Mouse (Mus musculus) G1E-ER4 (cell line): ENCODE results near the gene Aldh3b3. TPM values are rescaled to one million over a fixed set of nuclear protein-coding genes. Genes with fewer than 3 reads are reported as not detected.

Experiments
- GATA1 ChIP-seq: IDR thresholded peaks from one replicate; pipeline ENCODE4 v1.8.0; 2012; ENCODE audit warnings: low read length, inconsistent platforms
- polyA plus RNA-seq: library from polyadenylated mRNA; stranded (reverse); fragments of >175 nt; gene quantifications from 2 replicates; pipeline ENCODE4 v1.2.3, GENCODE M21; 2012

Gene Aldh3b3
- polyA plus RNA-seq, 1 experiment, result not detected

- no peak for TF ChIP-seq GATA1
These were observed 6.3 kb upstream of the Aldh3b3 start for GRCm38 (mm10) chr19:3952099-3952498.

- no peak for TF ChIP-seq GATA1
These were observed 3.4 kb upstream of the Aldh3b3 start for GRCm38 (mm10) chr19:3955033-3955432.

GRCm38 (mm10) chr19:3955804-3956203, 2.6 kb upstream of the Aldh3b3 start:
- no peak for TF ChIP-seq GATA1

- no peak for TF ChIP-seq GATA1
These were observed 585 bp downstream of the Aldh3b3 start for GRCm38 (mm10) chr19:3959030-3959429.

- no peak for TF ChIP-seq GATA1
These were observed 1.8 kb downstream of the Aldh3b3 start for GRCm38 (mm10) chr19:3960211-3960610.

- TF ChIP-seq GATA1, result no peak
These were observed 4.0 kb downstream of the Aldh3b3 start for GRCm38 (mm10) chr19:3962469-3962868.

- no peak for TF ChIP-seq GATA1
These were observed 5.6 kb downstream of the Aldh3b3 start for GRCm38 (mm10) chr19:3964030-3964429.

GRCm38 (mm10) chr19:3966330-3967075, 8.1 kb downstream of the Aldh3b3 start:
- TF ChIP-seq GATA1, result no peak

GRCm38 (mm10) chr19:3967258-3967657, 8.8 kb downstream of the Aldh3b3 start:
- no peak for TF ChIP-seq GATA1

GRCm38 (mm10) chr19:3972229-3972628, 13.8 kb downstream of the Aldh3b3 start, which contains the start of gene Aldh3b2:
Aldh3b2 (plus strand) TSS chr19:3972328.
- no peak for TF ChIP-seq GATA1

GRCm38 (mm10) chr19:3975866-3976265, 17.4 kb downstream of the Aldh3b3 start:
- TF ChIP-seq GATA1, result no peak

GRCm38 (mm10) chr19:3980309-3980708, 21.9 kb downstream of the Aldh3b3 start:
- no peak for TF ChIP-seq GATA1

- TF ChIP-seq GATA1, result no peak
These were observed 22.5 kb downstream of the Aldh3b3 start for GRCm38 (mm10) chr19:3980917-3981316.

- no peak for TF ChIP-seq GATA1
These were observed 25.2 kb downstream of the Aldh3b3 start for GRCm38 (mm10) chr19:3983527-3984200.

GRCm38 (mm10) chr19:3985261-3985681, 26.8 kb downstream of the Aldh3b3 start:
- TF ChIP-seq GATA1, result no peak

GRCm38 (mm10) chr19:3986334-3986733, 27.9 kb downstream of the Aldh3b3 start, which contains the start of gene Acy3:
Acy3 (plus strand) TSS chr19:3986570.
- no peak for TF ChIP-seq GATA1

- no peak for TF ChIP-seq GATA1
These were observed 29.6 kb downstream of the Aldh3b3 start for GRCm38 (mm10) chr19:3988066-3988465.
